Mouse (Mus musculus) C2C12 (cell line): ENCODE measurements around the gene Mrln.

Experiments
- CEBPB ChIP-seq: IDR thresholded peaks from one replicate; pipeline ENCODE4 v1.6.1; 2011; ENCODE audit warnings: low read depth, mild to moderate bottlenecking, control low read depth, moderate library complexity
- CTCF ChIP-seq: IDR thresholded peaks from one replicate; pipeline ENCODE4 v1.5.1; 2011; ENCODE audit not compliant: control insufficient read depth, insufficient read depth, insufficient read length
- FOSL1 ChIP-seq: IDR thresholded peaks from one replicate; pipeline ENCODE4 v1.8.0; 2011; ENCODE audit warnings: mild to moderate bottlenecking, low read length; ENCODE audit not compliant: poor library complexity, insufficient read depth, severe bottlenecking
- MAX ChIP-seq: IDR thresholded peaks from one replicate; pipeline ENCODE4 v1.6.1; 2011; ENCODE audit warnings: mild to moderate bottlenecking, control low read depth
- MYOD1 ChIP-seq: IDR thresholded peaks from one replicate; pipeline ENCODE4 v1.6.1; 2011; ENCODE audit warnings: low read depth; ENCODE audit not compliant: control insufficient read depth, insufficient read length
- MYOG ChIP-seq: IDR thresholded peaks from one replicate; pipeline ENCODE4 v1.6.1; 2011; ENCODE audit not compliant: control insufficient read depth, insufficient read length; ENCODE audit errors: extremely low read depth
- USF1 ChIP-seq: IDR thresholded peaks from one replicate; pipeline ENCODE4 v1.6.1; 2011; ENCODE audit warnings: low read depth, mild to moderate bottlenecking, control low read depth, moderate library complexity

- TF ChIP-seq CTCF (peak; percentile 39), CEBPB (no peak), USF1 (no peak), MAX (no peak), MYOG (no peak), MYOD1 (no peak), FOSL1 (no peak)
Measured at GRCm38 (mm10) chr10:70165877-70166276, 38.6 kb upstream of the Mrln start.
